Mouse (Mus musculus) lung, embryonic 14.5 days (tissue): ENCODE measurements around the gene Lrrfip1. TPM values are rescaled to one million over a fixed set of nuclear protein-coding genes. Genes with fewer than 3 reads are reported as not detected.

Source experiments
- ATAC-seq: fragments of 200-750 bp; cut with Nextera tagmentation; 2 replicates; pipeline ENCODE4 v1.8.0; 2017; ENCODE audit warnings: mild to moderate bottlenecking, moderate TSS enrichment, moderate library complexity; ENCODE audit not compliant: insufficient read depth
- DNase-seq: peaks from one replicate; pipeline ENCODE4 v3.0.0-alpha.2; 2015
- H3K27ac ChIP-seq: fragments of 300-500 bp; sonication (generic); 2 replicates; pipeline ENCODE4 v1.5.1; 2014; ENCODE audit warnings: low read depth, mild to moderate bottlenecking, moderate library complexity
- H3K27me3 ChIP-seq: fragments of 300-500 bp; sonication (generic); 2 replicates; pipeline ENCODE4 v1.6.1; 2014; ENCODE audit warnings: low read length, control low read depth; ENCODE audit not compliant: insufficient read depth
- H3K36me3 ChIP-seq: fragments of 300-500 bp; sonication (generic); 2 replicates; pipeline ENCODE4 v1.6.1; 2014; ENCODE audit warnings: control low read depth; ENCODE audit not compliant: insufficient read depth
- H3K4me1 ChIP-seq: fragments of 300-500 bp; sonication (generic); 2 replicates; pipeline ENCODE4 v1.6.1; 2014; ENCODE audit warnings: antibody characterized with exemption, control low read depth; ENCODE audit not compliant: insufficient read depth
- H3K4me2 ChIP-seq: fragments of 300-500 bp; sonication (generic); 2 replicates; pipeline ENCODE4 v1.6.1; 2014; ENCODE audit warnings: mild to moderate bottlenecking
- H3K4me3 ChIP-seq: fragments of 300-500 bp; sonication (generic); 2 replicates; pipeline ENCODE4 v1.5.1; 2014; ENCODE audit warnings: low read depth, low read length
- H3K9ac ChIP-seq: fragments of 300-500 bp; sonication (generic); 2 replicates; pipeline ENCODE4 v1.6.1; 2014
- H3K9me3 ChIP-seq: fragments of 300-500 bp; sonication (generic); 2 replicates; pipeline ENCODE4 v1.6.1; 2016; ENCODE audit warnings: low read depth, low read length, control low read depth
- CTCF ChIP-seq: IDR thresholded peaks from 2 replicates; pipeline ENCODE4 v1.5.1; 2016; ENCODE audit warnings: antibody characterized with exemption, low read depth
- WGBS: fragments of 180-500 bp; shearing (Covaris S2); extraction: QIAGEN DNeasy Blood & Tissue Kit; methylation state at CpG from one replicate; pipeline ENCODE4 v1.1.7; 2014; 5-methylcytosine and 5-hydroxymethylcytosine counted together
- polyA plus RNA-seq: library from polyadenylated mRNA; unstranded; fragments of >200 nt; fragmentation: Nextera tagmentation; extraction: Ambion mirVana; gene quantifications from 2 replicates; pipeline ENCODE4 v1.2.1, GENCODE M21; 2014

Gene Lrrfip1
- polyA plus RNA-seq, 1 experiment from 2014 or later = 47.1 TPM

GRCm38 (mm10) chr1:91092451-91092850 is 93.9 kb downstream of the Lrrfip1 start:
- H3K4me3 ChIP-seq = no peak overlapping the region
- no peak overlapping the region for H3K4me2 ChIP-seq
- H3K9ac ChIP-seq = no peak overlapping the region
- ATAC-seq = no peak
- TF ChIP-seq CTCF = no peak
- H3K36me3 ChIP-seq = 0 out of 2 replicates have a peak, but pooled peaks cover 2% of the 10 kb centered on the region
- WGBS = 44% methylated on average over 6 of the region's 6 CpGs
- H3K4me1 ChIP-seq = peaks cover 14% of the 10 kb centered on the region; the same call in 1 of the 2 replicates
- H3K27me3 ChIP-seq = no peaks in the 10 kb centered on the region
- H3K27ac ChIP-seq = no peak overlapping the region
- no peak for DNase-seq
- H3K9me3 ChIP-seq = no peaks in the 10 kb centered on the region

- TF ChIP-seq CTCF = no peak
- Histone ChIP-seq H3K36me3 (0 out of 2 replicates have a peak, but pooled peaks cover 2% of the 10 kb centered on the region), H3K9me3 (no peaks in the 10 kb centered on the region), H3K4me2 (no peak overlapping the region), H3K4me1 (peaks cover 13% of the 10 kb centered on the region; the same call in 1 of the 2 replicates), H3K9ac (no peak overlapping the region), H3K27me3 (no peaks in the 10 kb centered on the region), H3K4me3 (no peak overlapping the region), H3K27ac (no peak overlapping the region)
- DNase-seq = no peak
- WGBS = 42% methylated on average over 2 of the region's 2 CpGs
- no peak for ATAC-seq
Observed at GRCm38 (mm10) chr1:91093296-91093695, 94.8 kb downstream of the Lrrfip1 start.

DNA sequence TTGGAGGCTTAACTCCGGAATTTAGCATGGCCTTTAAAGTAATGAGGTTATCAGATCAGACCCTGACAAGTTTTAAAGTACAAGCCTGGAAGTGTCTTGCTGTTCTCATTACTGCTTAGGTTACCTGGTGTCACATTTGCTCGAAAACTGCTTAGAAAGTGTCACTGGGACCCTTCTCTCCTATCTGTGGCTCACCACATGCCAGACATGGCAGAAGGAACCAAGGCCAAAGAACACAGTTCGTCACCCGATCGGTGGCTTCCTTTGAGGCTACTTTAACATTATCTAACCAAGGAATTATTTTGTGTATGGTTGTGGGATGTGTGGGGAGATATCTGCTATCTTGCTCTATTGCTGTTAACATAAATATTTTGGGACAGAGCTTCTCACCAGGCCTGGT is 95.5 kb downstream of the Lrrfip1 start:
- H3K9ac ChIP-seq = no peak overlapping the region
- H3K4me3 ChIP-seq = no peak overlapping the region
- TF ChIP-seq CTCF = no peak
- no peaks in the 10 kb centered on the region for H3K27me3 ChIP-seq
- no peak overlapping the region for H3K4me2 ChIP-seq
- WGBS = 51% methylated on average over 5 of the region's 5 CpGs
- DNase-seq = no peak
- no peak overlapping the region for H3K27ac ChIP-seq
- no peaks in the 10 kb centered on the region for H3K36me3 ChIP-seq
- H3K4me1 ChIP-seq = peaks cover 16% of the 10 kb centered on the region; the same call in 1 of the 2 replicates
- ATAC-seq = no peak
- no peaks in the 10 kb centered on the region for H3K9me3 ChIP-seq

DNA sequence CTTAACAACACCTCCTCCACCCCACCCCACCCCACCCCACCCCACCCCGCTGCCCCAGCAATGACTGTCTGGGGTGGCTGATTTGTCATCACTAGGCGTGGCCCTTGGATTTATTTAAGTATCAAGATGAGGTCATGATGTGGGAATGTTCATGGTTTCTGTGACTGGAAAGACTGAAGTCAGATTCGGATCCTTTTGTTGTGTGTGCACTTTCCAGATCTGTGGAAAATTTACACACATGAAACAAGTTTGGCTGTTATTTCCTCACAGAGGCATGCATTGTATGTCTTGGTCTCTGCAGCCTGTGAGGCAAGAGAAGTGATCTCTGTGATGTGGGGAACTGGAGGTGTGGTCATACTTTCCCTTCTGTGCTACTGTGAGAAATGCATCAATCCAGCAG is 96.7 kb downstream of the Lrrfip1 start:
- Histone ChIP-seq H3K27me3 (no peaks in the 10 kb centered on the region), H3K4me1 (peaks cover 16% of the 10 kb centered on the region; the same call in 1 of the 2 replicates), H3K4me2 (no peak overlapping the region), H3K27ac (no peak overlapping the region), H3K9ac (no peak overlapping the region), H3K9me3 (no peaks in the 10 kb centered on the region), H3K4me3 (no peak overlapping the region), H3K36me3 (no peaks in the 10 kb centered on the region)
- TF ChIP-seq CTCF = no peak
- no peak for ATAC-seq
- peak; percentile 32 for DNase-seq
- 45% methylated on average over 3 of the region's 3 CpGs for WGBS

- Histone ChIP-seq H3K9ac (no peak overlapping the region), H3K4me3 (no peak overlapping the region), H3K36me3 (peaks cover 2% of the 10 kb centered on the region; the same call in 1 of the 2 replicates), H3K27ac (no peak overlapping the region), H3K9me3 (no peaks in the 10 kb centered on the region), H3K27me3 (no peaks in the 10 kb centered on the region), H3K4me2 (no peak overlapping the region), H3K4me1 (peaks cover 16% of the 10 kb centered on the region; the same call in 1 of the 2 replicates)
- whole genome bisulfite sequencing = 39% methylated on average over 1 of the region's 1 CpGs
- DNase-seq (no peak), ATAC-seq (no peak)
- no peak for TF ChIP-seq CTCF
Observed at GRCm38 (mm10) chr1:91095853-91096252, 97.3 kb downstream of the Lrrfip1 start.

- peaks cover 16% of the 10 kb centered on the region; the same call in 1 of the 2 replicates for H3K4me1 ChIP-seq
- ATAC-seq (no peak), DNase-seq (peak; percentile 17)
- WGBS = 62% methylated on average over 5 of the region's 5 CpGs
- H3K4me3 ChIP-seq = no peak overlapping the region
- H3K9me3 ChIP-seq = no peaks in the 10 kb centered on the region
- H3K4me2 ChIP-seq = no peak overlapping the region
- no peaks in the 10 kb centered on the region for H3K27me3 ChIP-seq
- peaks cover 9% of the 10 kb centered on the region; the same call in 1 of the 2 replicates for H3K36me3 ChIP-seq
- no peak for TF ChIP-seq CTCF
- H3K9ac ChIP-seq = no peak overlapping the region
- H3K27ac ChIP-seq = no peak overlapping the region
Observed at GRCm38 (mm10) chr1:91096490-91096889, 98.0 kb downstream of the Lrrfip1 start.

DNA sequence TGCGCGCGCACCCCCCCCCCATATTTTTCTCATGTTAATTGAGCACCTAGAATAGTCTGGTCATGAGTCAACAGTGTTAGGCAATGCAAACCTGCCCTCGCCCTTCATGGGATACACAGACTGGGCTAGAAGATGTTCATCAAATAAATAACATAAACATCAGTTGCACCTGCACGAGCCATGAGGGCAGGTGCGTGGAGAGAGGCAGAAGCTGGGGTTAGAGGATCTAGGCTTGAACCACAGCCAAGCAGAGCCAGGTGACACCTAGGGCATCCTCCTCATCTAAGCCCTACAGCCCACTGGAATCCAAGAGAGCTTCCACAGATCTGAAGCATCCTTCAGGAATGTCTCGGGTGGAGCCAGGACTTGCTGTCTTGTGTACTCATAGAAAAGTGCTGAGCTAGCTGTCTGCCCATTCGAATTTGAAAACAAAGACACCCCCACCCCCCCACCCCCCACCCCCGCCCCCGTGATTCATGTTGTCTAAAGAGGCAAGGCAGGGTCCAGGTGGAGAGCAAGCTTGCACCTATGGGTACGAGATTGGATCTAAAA is 98.8 kb downstream of the Lrrfip1 start:
- TF ChIP-seq CTCF = no peak
- Histone ChIP-seq H3K9ac (no peak overlapping the region), H3K4me3 (no peak overlapping the region), H3K4me1 (peaks cover 16% of the 10 kb centered on the region; the same call in 1 of the 2 replicates), H3K27ac (no peak overlapping the region), H3K27me3 (no peaks in the 10 kb centered on the region), H3K4me2 (no peak overlapping the region), H3K36me3 (peaks cover 15% of the 10 kb centered on the region; the same call in 1 of the 2 replicates), H3K9me3 (no peaks in the 10 kb centered on the region)
- WGBS = 84% methylated on average over 11 of the region's 11 CpGs
- DNase-seq = no peak
- ATAC-seq = no peak
